Mouse (Mus musculus): ENCODE data around the gene Wfdc8. TPM values are rescaled to one million over a fixed set of nuclear protein-coding genes. Genes with fewer than 3 reads are reported as not detected.

The Wfdc8 gene
- polyA plus RNA-seq (2017; shearing (Covaris generic)) = not detected

GRCm38 (mm10) chr2:164613471-164613870 is at the start of gene Wfdc8, which contains the start of gene Wfdc6b:
Gene Wfdc8, minus strand, starts transcription at chr2:164613626.
Gene Wfdc6b, plus strand, starts transcription at chr2:164613522.

GRCm38 (mm10) chr2:164656483-164656882 is 43.1 kb upstream of the Wfdc8 start, which contains the start of gene Wfdc9:
Gene Wfdc9, minus strand, starts transcription at chr2:164656583.

GRCm38 (mm10) chr2:164655858-164656257 is 42.4 kb upstream of the Wfdc8 start, which contains the start of gene Wfdc10:
Gene Wfdc10, plus strand, starts transcription at chr2:164656046.

GRCm38 (mm10) chr2:164638696-164639095 is 25.3 kb upstream of the Wfdc8 start, which contains the start of gene Wfdc16:
Gene Wfdc16, minus strand, starts transcription at chr2:164638796.

GRCm38 (mm10) chr2:164593494-164593893 is 19.9 kb downstream of the Wfdc8 start, which contains the start of gene Eppin:
Gene Eppin, minus strand, starts transcription at chr2:164593594.

GRCm38 (mm10) chr2:164585025-164585725 is 28.3 kb downstream of the Wfdc8 start, which contains the start of gene Wfdc6a:
Gene Wfdc6a, minus strand, starts transcription at chr2:164585447.

GRCm38 (mm10) chr2:164573359-164573758 is 40.1 kb downstream of the Wfdc8 start, which contains the start of gene Spint3:
Gene Spint3, minus strand, starts transcription at chr2:164573459.

GRCm38 (mm10) chr2:164562391-164563188 is 50.8 kb downstream of the Wfdc8 start, which contains the start of gene Wfdc2:
Gene Wfdc2, plus strand, starts transcription at chr2:164562413.

Other genes starting within 250 kb of the Wfdc8 start
- gene Slpi, start 224.5 kb downstream of the Wfdc8 start, polyA plus RNA-seq (2017; shearing (Covaris generic)) = 12.2 TPM
- gene Rbpjl, start 210.5 kb downstream of the Wfdc8 start, polyA plus RNA-seq (2017; shearing (Covaris generic)) = 0.71 TPM
- 0.69 TPM for gene Matn4, start 208.5 kb downstream of the Wfdc8 start, polyA plus RNA-seq (2017; shearing (Covaris generic))
- 0.63 TPM for gene Sdc4, start 169.7 kb downstream of the Wfdc8 start, polyA plus RNA-seq (2017; shearing (Covaris generic))
- gene Sys1, start 156.7 kb downstream of the Wfdc8 start, polyA plus RNA-seq (2017; shearing (Covaris generic)) = 86.9 TPM
- 11.7 TPM for gene Gm20458, start 152.7 kb downstream of the Wfdc8 start, polyA plus RNA-seq (2017; shearing (Covaris generic))
- gene Trp53tg5, start 139.9 kb downstream of the Wfdc8 start, polyA plus RNA-seq (2017; shearing (Covaris generic)) = 0.41 TPM
- 1.6 TPM for gene Dbndd2, start 127.5 kb downstream of the Wfdc8 start, polyA plus RNA-seq (2017; shearing (Covaris generic))
- gene Pigt, start 116.1 kb downstream of the Wfdc8 start, polyA plus RNA-seq (2017; shearing (Covaris generic)) = 12.8 TPM
- not detected for gene Wfdc2, start 51.2 kb downstream of the Wfdc8 start, polyA plus RNA-seq (2017; shearing (Covaris generic))
- gene Spint3, start 40.2 kb downstream of the Wfdc8 start, polyA plus RNA-seq (2017; shearing (Covaris generic)) = not detected
- 0.49 TPM for gene Wfdc6a, start 28.2 kb downstream of the Wfdc8 start, polyA plus RNA-seq (2017; shearing (Covaris generic))
- gene Eppin, start 20.0 kb downstream of the Wfdc8 start, polyA plus RNA-seq (2017; shearing (Covaris generic)) = not detected
- not detected for gene Wfdc6b, start 104 bp downstream of the Wfdc8 start, polyA plus RNA-seq (2017; shearing (Covaris generic))
- not detected for gene Wfdc16, start 25.2 kb upstream of the Wfdc8 start, polyA plus RNA-seq (2017; shearing (Covaris generic))
- not detected for gene Wfdc10, start 42.4 kb upstream of the Wfdc8 start, polyA plus RNA-seq (2017; shearing (Covaris generic))
- gene Wfdc9, start 43.0 kb upstream of the Wfdc8 start, polyA plus RNA-seq (2017; shearing (Covaris generic)) = not detected
- not detected for gene Wfdc11, start 60.5 kb upstream of the Wfdc8 start, polyA plus RNA-seq (2017; shearing (Covaris generic))
- 1.3 TPM for gene Wfdc13, start 71.5 kb upstream of the Wfdc8 start, polyA plus RNA-seq (2017; shearing (Covaris generic))
- gene Spint4, start 84.9 kb upstream of the Wfdc8 start, polyA plus RNA-seq (2017; shearing (Covaris generic)) = not detected
- gene Spint5, start 101.7 kb upstream of the Wfdc8 start, polyA plus RNA-seq (2017; shearing (Covaris generic)) = not detected
- 0.34 TPM for gene Wfdc3, start 132.3 kb upstream of the Wfdc8 start, polyA plus RNA-seq (2017; shearing (Covaris generic))
- 49.6 TPM for gene Dnttip1, start 132.4 kb upstream of the Wfdc8 start, polyA plus RNA-seq (2017; shearing (Covaris generic))
- 0.96 TPM for gene Ube2c, start 156.3 kb upstream of the Wfdc8 start, polyA plus RNA-seq (2017; shearing (Covaris generic))
- not detected for gene Tnnc2, start 166.3 kb upstream of the Wfdc8 start, polyA plus RNA-seq (2017; shearing (Covaris generic))
- 5.0 TPM for gene Snx21, start 172.2 kb upstream of the Wfdc8 start, polyA plus RNA-seq (2017; shearing (Covaris generic))
- gene Acot8, start 191.3 kb upstream of the Wfdc8 start, polyA plus RNA-seq (2017; shearing (Covaris generic)) = 26.4 TPM
- gene Zswim3, start 191.5 kb upstream of the Wfdc8 start, polyA plus RNA-seq (2017; shearing (Covaris generic)) = 3.5 TPM
- gene Zswim1, start 209.1 kb upstream of the Wfdc8 start, polyA plus RNA-seq (2017; shearing (Covaris generic)) = 15.3 TPM
- gene Spata25, start 214.9 kb upstream of the Wfdc8 start, polyA plus RNA-seq (2017; shearing (Covaris generic)) = not detected
- 161 TPM for gene Ctsa, start 219.2 kb upstream of the Wfdc8 start, polyA plus RNA-seq (2017; shearing (Covaris generic))
- gene Neurl2, start 219.8 kb upstream of the Wfdc8 start, polyA plus RNA-seq (2017; shearing (Covaris generic)) = 1.0 TPM
- gene Pltp, start 244.1 kb upstream of the Wfdc8 start, polyA plus RNA-seq (2017; shearing (Covaris generic)) = 5.1 TPM